Mouse (Mus musculus) lung, adult 18-20 months (tissue): ENCODE measurements around the gene Ube2o.

Experiments
- DNase-seq, 2 experiments: peaks; one replicate each; pipeline ENCODE4 v3.0.0; 2022; ENCODE audit warnings: mixed read lengths in 2 of 2

Ube2o gene

GRCm38 (mm10) chr11:116537388-116537787, 43.9 kb downstream of the Ube2o start:
- no peak for DNase-seq

GRCm38 (mm10) chr11:116536685-116537084, 44.6 kb downstream of the Ube2o start:
- no peak for DNase-seq

GRCm38 (mm10) chr11:116534154-116534865, 46.9 kb downstream of the Ube2o start:
- DNase-seq: peak; percentile 71 to 81

- DNase-seq: peak; percentile 23 to 43
Observed at GRCm38 (mm10) chr11:116533341-116534153, 47.7 kb downstream of the Ube2o start.

- DNase-seq: peak; percentile 77 to 82
Observed at GRCm38 (mm10) chr11:116532810-116533338, 48.4 kb downstream of the Ube2o start.

- peak; percentile 50 to 65 for DNase-seq
Observed at GRCm38 (mm10) chr11:116532262-116532809, 48.9 kb downstream of the Ube2o start.

GRCm38 (mm10) chr11:116531371-116532191, 49.7 kb downstream of the Ube2o start:
- DNase-seq: peak; percentile 31 to 38

GRCm38 (mm10) chr11:116530187-116531147, 50.8 kb downstream of the Ube2o start, which contains the start of gene Sphk1:
Gene Sphk1, plus strand, starts transcription at chr11:116530925.
- peak; percentile 75 to 81 for DNase-seq

- no peak for DNase-seq
Observed at GRCm38 (mm10) chr11:116528636-116529320, 52.5 kb downstream of the Ube2o start.

GRCm38 (mm10) chr11:116523699-116524189, 57.5 kb downstream of the Ube2o start:
- DNase-seq: peak; percentile 17 to 28

GRCm38 (mm10) chr11:116522886-116523698, 58.2 kb downstream of the Ube2o start:
- peak in 1 of 2 experiments; percentile 49 for DNase-seq

GRCm38 (mm10) chr11:116522046-116522445, 59.2 kb downstream of the Ube2o start:
- peak; percentile 54 to 70 for DNase-seq

GRCm38 (mm10) chr11:116521143-116521542, 60.1 kb downstream of the Ube2o start:
- DNase-seq: no peak

GRCm38 (mm10) chr11:116518482-116518881, 62.8 kb downstream of the Ube2o start:
- DNase-seq: peak; percentile 74 to 85

GRCm38 (mm10) chr11:116515330-116516020, 65.8 kb downstream of the Ube2o start:
- DNase-seq: no peak

GRCm38 (mm10) chr11:116513531-116514038, 67.7 kb downstream of the Ube2o start:
- peak in 1 of 2 experiments; percentile 43 for DNase-seq

- DNase-seq: no peak
Observed at GRCm38 (mm10) chr11:116512987-116513386, 68.3 kb downstream of the Ube2o start.

- no peak for DNase-seq
Observed at GRCm38 (mm10) chr11:116512154-116512553, 69.1 kb downstream of the Ube2o start.
